Mouse (Mus musculus) lung, postnatal 14 days (tissue): ENCODE results near the gene Gpr18.

ENCODE experiments used
- DNase-seq: peaks from one replicate; pipeline ENCODE4 v3.0.0; 2021

Gene Gpr18

DNA sequence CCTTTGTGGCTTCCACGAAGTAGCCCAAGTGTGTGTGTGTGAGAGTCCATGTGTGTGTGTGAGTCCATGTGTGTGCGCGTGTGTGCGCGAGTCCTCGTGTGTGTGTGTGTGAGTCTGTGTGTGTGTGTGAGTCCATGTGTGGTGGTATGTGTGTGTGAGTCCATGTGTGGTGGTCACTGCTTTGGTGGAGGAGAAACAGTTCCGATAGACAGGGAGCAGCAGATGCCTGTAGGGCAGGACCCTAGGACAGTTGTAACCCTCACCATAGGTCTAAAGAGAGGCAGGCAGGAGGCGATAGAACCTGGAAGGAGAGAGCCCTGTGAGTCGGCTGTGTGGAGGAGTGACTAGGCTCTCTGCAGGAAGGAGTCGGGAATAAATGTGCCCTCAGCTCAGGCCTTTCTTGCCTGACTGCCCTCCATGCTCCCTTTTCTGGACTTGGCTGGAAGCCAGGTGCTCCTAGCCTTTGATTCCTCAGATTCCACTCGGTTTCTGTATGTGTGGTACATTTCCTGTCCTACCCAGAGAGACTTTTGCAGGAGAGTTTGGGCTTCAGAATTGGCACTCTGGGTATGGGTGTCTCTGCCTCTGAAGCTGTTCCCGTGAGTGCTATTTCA, 5.0 kb upstream of the Gpr18 start:
- peak; percentile 51 for DNase-seq

- peak; percentile 40 for DNase-seq
These were observed 4.2 kb upstream of the Gpr18 start for GRCm38 (mm10) chr14:121919752-121920151.

DNA sequence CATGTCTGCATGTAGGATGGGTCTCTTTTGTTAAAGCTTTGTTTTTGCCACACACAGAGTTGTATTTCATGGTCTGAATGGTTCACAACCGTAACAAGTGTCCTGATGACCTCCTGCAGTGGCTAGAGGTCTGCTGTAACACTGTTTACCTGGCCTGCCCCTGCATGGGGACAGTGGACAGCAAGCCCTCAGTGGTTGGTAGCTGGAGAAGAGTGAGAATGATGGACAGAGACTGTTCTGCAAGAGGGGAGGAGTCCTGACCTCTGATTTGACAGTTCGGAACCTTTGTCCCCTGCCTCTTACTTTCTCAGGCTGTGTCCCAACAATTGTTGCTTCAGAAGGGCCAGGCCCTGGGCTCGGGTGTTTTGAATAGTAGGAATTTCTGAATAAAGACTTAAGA, 2.7 kb upstream of the Gpr18 start:
- DNase-seq, result no peak

DNA sequence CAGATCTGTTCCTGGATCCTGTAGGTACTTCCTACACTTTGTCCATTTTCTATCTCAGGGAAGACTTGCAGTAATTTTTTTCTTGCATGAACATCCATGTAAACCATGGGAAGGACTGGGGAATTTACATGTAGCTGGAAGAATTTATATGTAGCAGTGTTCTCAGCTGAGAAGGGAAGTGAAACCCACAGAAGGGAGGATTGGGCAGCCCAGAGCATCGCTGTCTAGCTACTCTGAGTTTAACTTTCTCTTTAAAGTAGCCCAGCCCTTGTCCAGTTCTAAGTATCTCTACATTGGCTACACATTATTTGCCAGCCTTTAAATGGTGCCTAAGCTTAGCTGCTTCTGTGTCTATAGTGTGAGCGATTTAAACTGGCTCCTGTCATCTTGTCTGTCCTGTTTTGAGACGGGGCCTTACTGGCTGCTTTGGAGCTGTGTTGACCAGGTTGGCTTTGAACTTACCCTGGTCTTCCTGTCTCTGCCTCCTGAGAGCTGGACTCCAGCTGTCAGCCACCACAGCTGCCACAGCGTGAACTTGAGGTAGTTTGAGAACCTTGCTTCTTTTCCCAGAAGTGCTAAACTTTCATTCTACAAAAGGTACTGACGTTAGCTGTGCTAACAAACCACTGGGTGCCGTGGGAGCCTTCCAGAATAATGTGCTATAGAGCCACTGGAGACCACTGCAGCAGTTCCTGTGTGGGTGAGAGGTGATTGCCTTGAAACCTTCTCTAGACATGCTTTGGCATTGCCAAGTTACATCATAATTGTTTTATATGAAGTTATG, 922 bp upstream of the Gpr18 start:
- DNase-seq, result no peak

DNA sequence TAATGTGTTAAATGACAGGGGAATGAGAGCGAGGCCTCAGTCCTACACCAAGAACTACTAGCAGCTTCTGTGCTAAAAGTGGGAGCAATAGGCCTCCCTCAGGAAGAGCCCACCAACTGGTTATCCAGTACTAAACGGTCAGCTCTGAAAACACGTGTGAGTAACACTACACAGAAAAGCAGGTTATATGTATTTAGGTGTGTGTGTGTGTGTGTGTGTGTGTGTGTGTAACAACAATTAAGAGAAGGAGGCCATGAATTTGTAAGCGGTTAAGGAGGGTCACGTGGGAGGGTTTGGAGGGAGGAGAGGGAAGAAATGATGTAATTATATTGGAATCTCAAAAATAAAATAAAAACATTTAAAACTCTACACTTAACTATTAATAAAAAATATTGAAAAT, 438 bp downstream of the Gpr18 start:
- no peak for DNase-seq

- no peak for DNase-seq
These were observed 3.1 kb downstream of the Gpr18 start for GRCm38 (mm10) chr14:121912501-121912900.

- no peak for DNase-seq
These were observed 5.7 kb downstream of the Gpr18 start for GRCm38 (mm10) chr14:121909868-121910267.

DNA sequence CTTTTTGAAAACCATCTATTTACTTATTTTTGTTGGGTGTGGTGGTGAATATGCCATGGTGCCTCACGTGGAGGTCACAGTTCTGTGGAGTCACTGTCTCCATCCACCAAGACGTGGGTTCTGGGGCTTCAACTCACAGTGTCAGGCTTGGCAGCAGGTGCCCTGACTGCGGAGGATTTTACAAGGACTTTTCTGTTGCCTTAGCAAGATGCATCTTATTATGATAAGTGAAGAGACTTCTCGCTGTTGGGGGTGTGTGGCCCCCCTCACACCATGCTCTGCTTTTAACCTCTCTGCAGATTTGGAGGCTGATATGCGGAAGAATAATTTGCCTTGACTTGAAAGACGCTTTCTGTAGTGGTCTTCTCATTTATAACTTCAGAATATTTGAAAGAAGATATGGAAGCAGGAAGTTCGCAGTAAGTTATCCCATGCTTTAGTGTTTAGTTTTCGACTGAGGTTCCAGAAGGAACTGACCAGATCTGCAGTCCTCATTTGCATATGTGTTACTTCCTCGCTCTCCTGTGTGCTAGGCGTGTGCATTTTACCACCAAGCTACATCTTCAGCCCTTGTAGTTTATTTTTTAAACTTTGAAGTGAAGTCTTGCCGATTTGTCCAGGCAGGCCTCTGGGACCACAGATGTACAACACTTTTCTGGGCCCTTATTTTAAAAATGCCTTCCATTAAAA, 8.4 kb downstream of the Gpr18 start:
- DNase-seq, result no peak

DNA sequence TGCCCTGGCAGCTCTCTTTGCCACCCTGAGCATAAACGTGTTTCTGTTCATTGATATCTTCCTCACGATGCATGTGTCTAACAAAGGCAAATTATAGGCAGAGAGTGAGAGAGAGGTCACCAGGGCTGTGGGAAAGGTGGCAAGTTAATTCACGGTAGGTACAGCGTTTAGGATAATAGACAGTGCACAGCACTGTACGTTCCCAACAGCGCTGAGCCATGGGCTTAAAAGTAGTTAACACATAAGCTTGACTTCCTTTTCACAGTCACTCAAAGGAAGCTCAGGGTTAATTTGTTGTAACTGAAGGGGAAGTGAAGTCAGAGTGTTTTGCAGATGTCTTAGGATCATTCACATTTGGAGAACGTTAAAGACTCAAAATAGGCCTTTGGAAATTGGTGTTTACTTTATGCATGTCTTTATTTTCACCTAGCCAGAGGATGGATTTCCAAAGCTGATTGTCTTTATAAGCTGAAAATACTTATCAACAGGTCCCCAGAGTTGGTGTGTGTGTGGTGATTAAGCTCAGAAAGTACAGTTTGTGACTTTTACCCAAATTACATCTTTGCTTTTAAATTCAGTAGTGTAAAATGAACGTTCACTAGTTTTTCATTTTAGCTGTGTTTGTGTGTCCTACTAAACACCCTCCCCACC, 9.1 kb downstream of the Gpr18 start:
- DNase-seq, result no peak

DNA sequence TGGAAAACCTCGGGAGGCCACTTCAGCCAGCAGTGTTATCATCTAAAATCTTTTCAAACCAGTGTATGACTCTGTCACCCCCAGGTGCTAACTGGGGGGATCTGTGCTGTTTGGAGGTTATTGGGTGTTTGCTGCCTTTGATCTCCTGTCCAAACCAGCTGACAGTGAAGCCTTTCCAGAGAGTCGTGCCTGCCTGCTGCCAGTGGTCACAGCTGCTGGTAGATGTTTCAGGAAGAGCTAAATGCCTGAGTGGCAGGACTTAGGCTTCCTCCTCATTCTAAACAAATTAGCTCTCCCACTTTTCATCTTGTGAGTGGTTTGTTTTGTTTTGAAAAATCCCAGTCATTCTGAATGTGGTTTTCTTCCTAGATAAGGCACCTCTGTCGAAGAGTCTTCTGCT, 10.8 kb downstream of the Gpr18 start:
- no peak for DNase-seq

DNA sequence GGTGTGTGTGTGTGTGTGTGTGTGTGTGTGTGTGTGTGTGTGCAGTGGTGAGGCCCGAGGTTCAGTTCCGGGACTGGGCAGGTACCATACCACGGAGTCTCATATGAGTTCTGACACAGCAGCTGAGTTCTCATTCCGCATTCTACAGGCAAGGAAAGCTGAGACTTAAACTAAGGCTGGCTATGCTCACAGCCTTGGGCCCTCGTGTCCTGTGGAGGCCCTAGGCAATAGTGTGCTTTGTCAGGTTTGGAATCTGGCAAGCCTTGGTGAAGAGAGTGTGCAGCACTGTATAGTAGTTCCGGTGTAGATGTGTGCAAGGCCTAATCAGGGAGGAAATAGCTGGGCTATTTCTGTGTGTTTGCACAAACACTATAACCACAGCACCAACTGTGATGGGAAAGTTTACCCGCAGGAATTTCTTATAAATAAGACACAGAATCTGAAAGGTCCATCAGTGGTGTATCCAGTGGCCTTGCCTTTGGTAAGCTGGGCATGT, 12.2 kb downstream of the Gpr18 start:
- DNase-seq, result no peak

DNA sequence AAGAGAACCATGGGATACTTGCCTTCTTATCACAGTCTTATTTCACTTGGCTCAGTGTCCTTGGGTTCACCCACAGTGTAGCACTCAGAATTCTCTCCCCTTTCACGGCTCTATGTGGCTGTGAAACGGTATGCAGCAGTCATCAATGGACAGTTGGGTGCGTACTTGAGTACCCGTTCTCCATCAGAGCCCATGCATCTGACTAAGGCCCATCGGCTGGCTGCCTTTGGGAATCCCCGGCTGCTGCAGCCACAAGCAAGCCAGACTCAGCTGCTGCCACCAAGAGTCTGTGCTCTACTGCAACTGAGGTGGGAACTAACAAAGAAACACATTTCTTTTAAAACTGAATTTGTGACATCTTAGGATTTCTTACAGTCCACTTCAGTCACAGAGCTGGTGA, 14.1 kb downstream of the Gpr18 start:
- DNase-seq, result no peak

DNA sequence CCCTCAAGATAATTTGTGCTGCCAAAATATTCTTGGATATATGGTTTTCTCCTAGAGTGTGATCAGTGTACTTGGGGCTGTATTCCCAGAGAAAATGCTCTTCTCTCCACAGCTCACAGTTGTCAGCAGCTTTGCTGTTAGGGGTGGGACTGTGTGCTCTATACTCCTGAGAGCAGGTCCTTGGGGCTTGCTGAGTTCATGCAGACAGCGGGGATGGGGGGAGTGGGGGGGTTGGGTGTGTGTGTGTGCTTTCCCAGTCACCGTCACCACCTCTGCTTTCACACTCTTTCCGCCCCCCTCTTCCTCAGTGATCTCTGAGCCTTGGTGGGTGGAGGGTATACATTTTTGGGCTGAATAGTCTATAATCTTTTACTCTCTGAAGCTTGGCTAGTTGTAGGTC, 16.5 kb downstream of the Gpr18 start:
- DNase-seq, result no peak

DNA sequence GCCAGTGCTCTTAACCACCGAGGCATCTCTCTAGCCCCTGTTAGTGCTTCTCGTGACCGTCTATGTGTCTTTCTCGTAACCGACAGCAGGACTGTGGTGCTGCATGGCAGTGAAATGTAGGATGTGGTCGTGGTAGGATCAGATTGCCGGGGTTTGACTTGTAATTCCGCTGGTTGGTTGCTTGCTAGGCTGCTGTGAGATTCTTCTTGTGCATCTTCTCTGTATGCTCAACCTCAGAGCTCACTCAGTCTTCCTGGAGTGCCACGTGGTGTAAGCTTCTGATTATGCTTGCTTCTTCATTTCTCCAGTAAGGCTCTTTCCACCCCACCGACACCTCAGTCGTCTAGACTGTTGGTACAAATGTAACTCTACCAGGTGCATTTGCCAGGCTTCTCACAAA, 17.1 kb downstream of the Gpr18 start:
- no peak for DNase-seq

GRCm38 (mm10) chr14:121897773-121898172, 17.8 kb downstream of the Gpr18 start:
- no peak for DNase-seq

- no peak for DNase-seq
These were observed 19.2 kb downstream of the Gpr18 start for GRCm38 (mm10) chr14:121896126-121897090.

GRCm38 (mm10) chr14:121895316-121895715, 20.3 kb downstream of the Gpr18 start:
- DNase-seq, result no peak

GRCm38 (mm10) chr14:121894511-121895135, 21.0 kb downstream of the Gpr18 start:
- no peak for DNase-seq

GRCm38 (mm10) chr14:121893747-121894146, 21.8 kb downstream of the Gpr18 start:
- no peak for DNase-seq

DNA sequence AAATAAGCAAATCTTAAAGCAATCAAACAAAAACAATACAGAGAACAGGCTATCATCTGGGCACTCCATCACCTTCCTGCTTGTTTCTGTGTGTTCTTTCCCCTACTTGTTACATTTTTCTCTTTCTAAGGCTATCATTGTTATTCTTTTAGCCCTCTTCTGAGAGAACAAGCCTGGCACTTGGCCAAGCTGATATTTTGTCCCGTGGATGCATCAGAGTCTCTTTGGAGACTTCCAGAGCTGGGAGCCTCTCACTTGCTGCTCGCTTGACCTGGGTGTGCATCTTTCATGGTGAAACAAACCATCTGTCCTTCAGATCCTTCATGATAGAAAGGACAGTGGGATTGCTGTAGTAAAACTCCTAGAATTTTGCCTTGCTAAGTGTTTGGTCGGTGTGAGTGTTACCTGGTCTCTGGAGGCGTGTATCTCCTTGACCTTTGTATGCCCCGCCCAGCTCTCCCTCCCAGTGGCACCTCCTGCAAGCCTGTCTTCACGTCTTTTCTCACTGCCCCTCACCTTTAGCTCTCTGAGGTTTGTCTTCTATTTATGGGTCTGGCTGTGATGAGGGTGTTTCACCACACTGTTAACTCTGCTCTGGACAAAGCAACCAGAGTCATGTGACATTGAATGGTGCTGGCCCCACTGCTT, 31.3 kb downstream of the Gpr18 start:
- DNase-seq, result peak; percentile 56

- DNase-seq, result no peak
These were observed 34.4 kb downstream of the Gpr18 start for GRCm38 (mm10) chr14:121881211-121881610.
